Mouse (Mus musculus) urinary bladder, adult 2 months (tissue): ENCODE data around the gene Gm28998. TPM values are rescaled to one million over a fixed set of nuclear protein-coding genes. Genes with fewer than 3 reads are reported as not detected.
"Not testable (repeated sequence)": the region's sequence is repeated elsewhere in the genome, so short reads cannot be mapped to it uniquely, and the experiment has no call there.

Experiments used
- DNase-seq: peaks from one replicate; pipeline ENCODE4 v3.0.0; 2022; ENCODE audit warnings: low spot score
- polyA plus RNA-seq: library from polyadenylated mRNA; depleted of rRNA; stranded (reverse); fragments of >200 nt; gene quantifications from 2 replicates; pipeline ENCODE4 v1.2.3, GENCODE M21; 2012; rRNA removed

Gm28998 gene
- not detected in 2 replicates for polyA plus RNA-seq

DNA sequence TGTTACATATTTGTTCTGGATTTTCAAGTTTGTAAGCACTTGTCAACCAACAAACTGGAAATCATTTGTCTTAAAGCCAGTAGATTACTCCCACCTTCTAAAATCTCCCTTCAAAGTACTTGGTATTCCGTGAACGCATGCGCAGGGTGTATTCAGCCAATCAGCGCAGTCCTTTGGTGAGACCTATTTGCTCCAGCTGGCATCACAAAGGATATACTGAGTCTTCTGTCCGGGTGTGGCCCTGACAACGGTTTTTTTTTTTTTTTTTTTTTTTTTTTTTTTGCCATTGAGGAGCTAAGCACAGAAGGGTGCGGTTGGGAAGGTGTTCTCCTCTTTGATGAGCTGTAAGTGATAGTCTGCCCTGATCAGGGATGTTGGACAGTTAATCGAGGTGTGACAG is at the start of gene Gm28998:
Gm28998 (plus strand) TSS at position 301 of the 400 bp plus-strand sequence.
- DNase-seq: not testable (repeated sequence)

Other genes with a start within 250 kb of the Gm28998 start
- not detected in 2 replicates for gene Gm21244, start 84.5 kb upstream of the Gm28998 start, polyA plus RNA-seq
- gene Gm21788, start 151.2 kb downstream of the Gm28998 start, polyA plus RNA-seq: not detected in 2 replicates